Mouse (Mus musculus): ENCODE data around the gene Lrrfip2. TPM values are rescaled to one million over a fixed set of nuclear protein-coding genes. Genes with fewer than 3 reads are reported as not detected.

Gene Lrrfip2
- polyA plus RNA-seq, 1 experiment from 2014 or later: 42.3 TPM

Other genes with a start within 250 kb of the Lrrfip2 start
- gene Als2cl, start 237.7 kb upstream of the Lrrfip2 start, polyA plus RNA-seq (2015; fragmentation: Nextera tagmentation; extraction: Ambion mirVana): 0.90 and 1.5 TPM in 2 replicates
- 1.2 and 1.4 TPM in 2 replicates for gene Tmie, start 237.5 kb upstream of the Lrrfip2 start, polyA plus RNA-seq (2015; fragmentation: Nextera tagmentation; extraction: Ambion mirVana)
- gene Fam240a, start 200.7 kb upstream of the Lrrfip2 start, polyA plus RNA-seq (2015; fragmentation: Nextera tagmentation; extraction: Ambion mirVana): not detected in 2 replicates
- 0.18 and 0.19 TPM in 2 replicates for gene Tdgf1, start 171.4 kb upstream of the Lrrfip2 start, polyA plus RNA-seq (2015; fragmentation: Nextera tagmentation; extraction: Ambion mirVana)
- gene Lrrc2, start 166.0 kb upstream of the Lrrfip2 start, polyA plus RNA-seq (2015; fragmentation: Nextera tagmentation; extraction: Ambion mirVana): 0.56 and 0.96 TPM in 2 replicates
- gene Rtp3, start 127.0 kb upstream of the Lrrfip2 start, polyA plus RNA-seq (2015; fragmentation: Nextera tagmentation; extraction: Ambion mirVana): not detected in 2 replicates
- gene Ltf, start 98.3 kb upstream of the Lrrfip2 start, polyA plus RNA-seq (2015; fragmentation: Nextera tagmentation; extraction: Ambion mirVana): 1.4 and 2.6 TPM in 2 replicates
- 0.91 and 1.3 TPM in 2 replicates for gene Ccrl2, start 60.1 kb upstream of the Lrrfip2 start, polyA plus RNA-seq (2015; fragmentation: Nextera tagmentation; extraction: Ambion mirVana)
- 29.9 and 31.3 TPM in 2 replicates for gene Mlh1, start 154.2 kb downstream of the Lrrfip2 start, polyA plus RNA-seq (2015; fragmentation: Nextera tagmentation; extraction: Ambion mirVana)
- 46.2 and 47.4 TPM in 2 replicates for gene Epm2aip1, start 154.3 kb downstream of the Lrrfip2 start, polyA plus RNA-seq (2015; fragmentation: Nextera tagmentation; extraction: Ambion mirVana)
- gene Trank1, start 194.1 kb downstream of the Lrrfip2 start, polyA plus RNA-seq (2015; fragmentation: Nextera tagmentation; extraction: Ambion mirVana): 4.3 TPM in 2 replicates